Mouse (Mus musculus): Measurements from ENCODE around the gene Gm28635.

The Gm28635 gene

GRCm38 (mm10) chr2:84637452-84638165, 40.2 kb downstream of the Gm28635 start:
- DNase-seq (ENCODE audit: low read depth, low spot score) = no peak

- no peak for DNase-seq (ENCODE audit: low read depth, low spot score)
Observed at GRCm38 (mm10) chr2:84636231-84636741, 41.6 kb downstream of the Gm28635 start.

DNA sequence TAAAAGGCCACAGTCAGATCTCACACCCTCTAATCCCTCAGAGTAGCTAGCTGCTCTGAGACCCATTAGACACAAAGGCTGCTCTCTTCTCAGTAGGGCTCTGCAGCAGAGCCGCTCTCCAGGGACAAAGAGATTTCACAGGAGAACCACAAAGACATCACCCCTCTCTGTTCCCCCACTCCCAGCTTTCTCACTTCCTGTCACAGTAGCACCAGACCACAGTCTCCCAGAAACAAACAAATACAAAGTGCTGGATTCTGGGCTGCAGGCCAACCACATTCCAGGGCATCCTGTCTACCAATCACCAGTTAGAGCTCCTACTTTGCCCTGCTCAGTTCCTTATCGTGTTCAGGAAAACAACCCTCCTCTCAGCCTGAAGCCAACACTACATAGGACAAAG, 42.2 kb downstream of the Gm28635 start:
- DNase-seq (ENCODE audit: low read depth, low spot score) = no peak

- no peak for DNase-seq (ENCODE audit: low read depth, low spot score)
Observed at GRCm38 (mm10) chr2:84634934-84635482, 42.8 kb downstream of the Gm28635 start.

- no peak for DNase-seq (ENCODE audit: low read depth, low spot score)
Observed at GRCm38 (mm10) chr2:84634006-84634405, 43.8 kb downstream of the Gm28635 start.

DNA sequence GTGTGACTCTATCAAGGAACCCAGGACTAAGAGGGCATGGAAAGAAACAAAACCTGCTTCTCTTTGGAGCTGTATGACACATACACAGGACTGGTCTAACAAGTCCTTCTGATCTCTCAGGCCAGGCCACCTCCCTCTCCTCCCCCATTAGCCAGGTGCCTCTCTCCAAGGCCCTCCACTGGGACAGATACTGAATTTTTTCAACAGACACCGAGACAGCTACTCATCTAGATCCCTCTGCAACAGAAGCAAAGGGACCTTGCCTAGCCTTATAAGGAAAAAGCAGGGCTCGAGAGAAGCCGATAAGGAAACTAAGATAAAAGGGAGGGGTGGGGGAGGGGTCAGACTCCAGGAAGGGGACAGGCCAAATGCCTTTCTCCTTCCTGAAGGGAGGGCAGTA, 44.8 kb downstream of the Gm28635 start:
- no peak for DNase-seq (ENCODE audit: low read depth, low spot score)

GRCm38 (mm10) chr2:84632001-84632400, 45.8 kb downstream of the Gm28635 start:
- no peak for DNase-seq (ENCODE audit: low read depth, low spot score)

DNA sequence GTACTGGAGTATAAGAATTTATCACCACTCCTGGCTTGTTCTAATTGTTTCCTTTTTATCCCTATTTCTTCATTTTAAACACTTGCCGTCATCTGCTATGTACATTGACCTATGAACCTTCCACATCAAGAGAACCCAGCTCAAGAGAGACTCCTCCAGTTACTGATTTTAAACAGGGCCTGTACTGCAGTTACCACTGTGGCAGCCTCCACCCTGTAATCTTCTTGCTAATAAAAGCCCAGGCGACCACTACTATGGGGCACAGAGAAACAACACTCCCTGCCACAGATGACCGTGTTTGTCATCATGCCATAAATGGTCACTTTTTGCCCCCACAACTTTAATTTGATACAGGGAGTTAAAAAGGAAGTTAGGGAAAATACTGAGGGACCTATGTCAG, 50.8 kb downstream of the Gm28635 start:
- DNase-seq (ENCODE audit: low read depth, low spot score) = no peak

DNA sequence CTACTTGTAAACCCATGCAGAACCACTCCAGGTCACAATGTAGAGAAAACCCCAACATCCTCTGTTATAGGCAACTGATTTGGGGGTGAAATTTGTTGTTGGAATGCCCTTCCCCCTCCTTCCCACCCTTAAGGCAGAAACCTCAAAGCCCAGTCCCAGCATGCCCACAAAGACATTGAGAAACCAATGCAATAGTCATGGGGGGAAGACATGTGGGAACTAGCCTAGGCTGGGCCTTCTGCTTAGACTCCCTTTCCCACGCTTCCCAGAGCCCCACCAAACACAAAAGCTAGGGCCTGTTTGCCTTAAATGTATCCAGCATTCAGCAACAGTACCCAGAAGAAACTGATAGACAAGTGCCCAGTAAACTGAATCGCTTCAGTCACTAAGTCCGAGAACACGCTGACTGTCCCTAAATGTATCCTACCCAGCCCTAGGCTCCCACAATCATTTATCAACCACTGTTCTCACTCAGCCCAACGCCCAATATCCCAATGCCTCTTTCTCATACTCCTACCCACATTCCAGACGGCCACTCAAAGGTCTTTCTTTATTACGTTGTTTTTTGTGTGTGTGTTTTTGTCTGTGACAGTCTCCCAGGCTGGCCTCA, 51.4 kb downstream of the Gm28635 start:
- no peak for DNase-seq (ENCODE audit: low read depth, low spot score)

DNA sequence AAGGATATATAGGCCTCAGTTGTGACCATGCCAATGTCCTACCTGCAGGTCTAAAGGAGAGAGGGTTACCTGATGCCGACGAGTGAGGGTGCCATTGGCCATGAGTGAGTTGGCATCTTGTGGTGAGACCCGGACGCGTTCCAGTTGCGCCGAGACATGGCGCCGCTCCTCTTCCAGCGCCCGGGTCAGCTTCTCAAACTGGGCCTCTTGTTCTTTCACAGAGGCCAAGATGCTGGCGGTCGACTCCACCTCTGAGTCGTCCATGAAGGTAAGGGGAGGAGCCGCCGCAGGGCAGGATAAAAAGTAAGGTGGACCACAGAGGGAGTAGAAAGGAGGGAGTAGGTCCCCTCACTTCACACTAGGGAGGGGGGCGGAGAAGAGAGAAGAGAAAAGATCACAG, 53.6 kb downstream of the Gm28635 start:
- no peak for DNase-seq (ENCODE audit: low read depth, low spot score)

DNA sequence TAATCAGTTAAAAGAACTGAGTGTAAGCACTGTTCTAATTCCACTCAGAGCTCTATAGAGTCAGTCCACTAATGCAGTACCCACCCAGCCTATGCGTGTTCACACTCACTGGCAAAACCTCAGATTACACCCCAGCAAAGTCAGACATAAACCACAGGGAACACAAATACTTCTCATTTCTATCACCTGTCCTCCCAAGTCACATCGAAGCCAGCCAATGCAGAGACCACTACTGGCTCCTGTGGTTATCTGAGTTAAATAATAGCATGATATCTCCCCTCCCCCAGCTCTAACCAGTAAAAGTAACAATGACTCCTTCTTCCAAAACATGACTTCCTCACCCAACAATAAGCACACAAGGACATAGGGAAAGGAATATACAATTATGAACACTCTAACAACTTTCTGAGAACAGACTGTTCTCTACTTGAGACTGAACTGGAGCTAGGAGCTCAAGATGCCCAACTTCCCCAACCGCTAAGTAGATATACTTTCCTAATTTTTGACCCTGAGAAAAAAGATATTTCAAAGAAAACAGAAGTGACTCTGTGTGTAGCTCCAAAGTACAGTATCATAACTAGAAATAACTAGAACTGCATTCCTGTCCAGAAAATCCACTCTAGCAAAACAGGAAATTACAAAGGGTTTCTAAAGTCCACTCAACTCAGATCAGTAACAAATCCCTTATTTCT, 54.3 kb downstream of the Gm28635 start:
- DNase-seq (ENCODE audit: low read depth, low spot score) = no peak

- no peak for DNase-seq (ENCODE audit: low read depth, low spot score)
Observed at GRCm38 (mm10) chr2:84622668-84623067, 55.2 kb downstream of the Gm28635 start.

- DNase-seq (ENCODE audit: low read depth, low spot score) = no peak
Observed at GRCm38 (mm10) chr2:84619646-84620340, 58.0 kb downstream of the Gm28635 start.

DNA sequence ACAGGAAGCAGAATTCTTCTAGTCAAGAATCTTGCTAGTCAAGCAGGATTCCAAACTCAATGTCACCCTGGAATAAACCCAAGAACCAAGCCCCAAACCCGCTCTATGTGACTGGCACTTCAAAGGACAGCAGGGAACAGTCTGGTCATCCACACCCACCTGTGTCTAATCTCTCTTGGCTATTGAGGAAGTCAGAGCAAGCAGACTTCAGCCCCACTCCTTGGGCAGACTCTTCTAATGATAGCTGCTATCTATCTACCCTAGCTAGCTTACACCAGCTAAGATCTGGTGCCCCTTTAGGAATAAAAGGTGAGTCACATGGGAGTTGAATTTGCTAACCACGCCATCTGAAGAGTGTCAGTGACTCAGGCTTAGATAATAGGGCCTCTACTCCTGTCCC, 58.9 kb downstream of the Gm28635 start:
- DNase-seq (ENCODE audit: low read depth, low spot score) = no peak

- no peak for DNase-seq (ENCODE audit: low read depth, low spot score)
Observed at GRCm38 (mm10) chr2:84617637-84618515, 60.0 kb downstream of the Gm28635 start.

DNA sequence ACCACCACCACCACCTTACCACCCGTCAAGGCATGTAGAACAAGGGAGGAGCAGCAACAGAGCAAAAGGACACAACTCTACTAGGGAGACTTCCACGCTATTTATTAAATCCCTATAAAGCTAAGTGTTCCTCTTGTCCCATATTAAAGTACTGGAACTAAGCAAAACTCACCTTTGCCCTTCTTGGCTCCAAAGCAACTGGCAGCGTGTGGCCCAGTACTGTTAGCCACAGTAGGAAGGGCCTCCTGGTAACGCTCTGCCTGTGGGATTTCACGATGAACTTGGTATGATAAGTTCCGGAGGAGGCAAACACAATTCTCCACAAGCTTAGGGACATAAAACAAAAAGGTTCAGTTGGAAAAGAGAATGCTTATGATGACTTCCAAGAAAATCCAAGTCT, 65.1 kb downstream of the Gm28635 start:
- no peak for DNase-seq (ENCODE audit: low read depth, low spot score)

GRCm38 (mm10) chr2:84607842-84608241, 70.0 kb downstream of the Gm28635 start:
- no peak for DNase-seq (ENCODE audit: low read depth, low spot score)

- DNase-seq (ENCODE audit: low read depth, low spot score) = no peak
Observed at GRCm38 (mm10) chr2:84600977-84601376, 76.9 kb downstream of the Gm28635 start.

DNA sequence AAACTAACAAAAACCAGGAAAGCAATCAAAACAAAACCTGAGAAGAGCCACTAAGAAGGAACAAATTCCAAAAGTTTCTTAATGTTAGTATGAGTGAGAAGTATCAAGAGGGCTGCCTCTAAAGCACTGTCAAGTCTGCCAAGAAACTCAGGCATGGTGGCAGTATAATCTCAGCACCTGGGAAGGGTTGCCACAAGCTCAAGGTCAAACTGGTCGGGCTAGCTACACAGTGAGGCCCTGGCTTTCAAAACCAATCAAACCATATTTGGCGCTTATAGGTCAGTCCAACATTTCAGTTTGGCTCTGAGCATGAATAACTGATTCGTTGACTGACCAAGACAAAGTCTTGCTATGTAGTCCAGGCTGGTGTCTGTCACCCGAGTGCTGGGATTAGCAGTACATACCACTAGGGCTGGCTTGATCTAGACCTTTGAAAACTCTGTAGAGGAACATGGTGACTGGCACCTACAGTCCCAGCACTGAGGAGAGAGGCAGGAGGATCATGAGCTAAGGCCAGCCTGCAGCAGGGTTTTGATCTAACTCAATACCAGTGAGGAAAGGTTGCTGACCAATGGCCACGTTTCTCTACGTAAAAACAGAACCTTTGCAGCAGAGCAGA, 78.5 kb downstream of the Gm28635 start:
- no peak for DNase-seq (ENCODE audit: low read depth, low spot score)

GRCm38 (mm10) chr2:84597123-84597522, 80.7 kb downstream of the Gm28635 start:
- DNase-seq (ENCODE audit: low read depth, low spot score) = no peak

Measured in WW6 (cell line).